Mouse (Mus musculus) CH12.LX (cell line): ENCODE results near the gene Sec16a.

Experiments used
- CTCF ChIP-seq, 2 experiments: IDR thresholded peaks in 1 of 2; conservative IDR thresholded peaks in 1 of 2; 2 replicates each; pipeline ENCODE4 v1.5.1; 2011 to 2012; ENCODE audit warnings: low read depth in 2 of 2, low read length in 2 of 2, improper control_type of control experiment in 1 of 2, inconsistent platforms in 1 of 2, mild to moderate bottlenecking in 1 of 2, moderate library complexity in 1 of 2
- E2F4 ChIP-seq: IDR thresholded peaks from 2 replicates; pipeline ENCODE4 v1.6.1; 2011; ENCODE audit warnings: low read depth, low read length, improper control_type of control experiment; ENCODE audit not compliant: insufficient replicate concordance
- HCFC1 ChIP-seq: IDR thresholded peaks from 2 replicates; pipeline ENCODE4 v1.6.1; 2012; ENCODE audit warnings: low read depth, mild to moderate bottlenecking, inconsistent platforms, low read length, improper control_type of control experiment
- IRF4 ChIP-seq: IDR thresholded peaks from 2 replicates; pipeline ENCODE4 v1.6.1; 2014; ENCODE audit warnings: low read depth, mild to moderate bottlenecking, inconsistent platforms, low read length, improper control_type of control experiment
- MEF2A ChIP-seq: IDR thresholded peaks from 2 replicates; pipeline ENCODE4 v1.6.1; 2014; ENCODE audit warnings: low read depth, mild to moderate bottlenecking, inconsistent platforms, low read length, improper control_type of control experiment, borderline replicate concordance
- NELFE ChIP-seq: IDR thresholded peaks from 2 replicates; pipeline ENCODE4 v1.6.1; 2011; ENCODE audit warnings: low read depth, low read length, improper control_type of control experiment
- NRF1 ChIP-seq: IDR thresholded peaks from 2 replicates; pipeline ENCODE4 v1.6.1; 2014; ENCODE audit warnings: low read depth, mild to moderate bottlenecking, inconsistent platforms, low read length, improper control_type of control experiment, moderate library complexity
- POLR2A ChIP-seq: IDR thresholded peaks from 2 replicates; pipeline ENCODE4 v1.6.1; 2011; ENCODE audit warnings: low read depth, mild to moderate bottlenecking, improper control_type of control experiment, low read length
- RCOR1 ChIP-seq: conservative IDR thresholded peaks from 2 replicates; pipeline ENCODE4 v1.6.1; 2012; ENCODE audit warnings: low read depth, mild to moderate bottlenecking, inconsistent platforms, low read length, improper control_type of control experiment
- TBP ChIP-seq: conservative IDR thresholded peaks from 2 replicates; pipeline ENCODE4 v1.6.1; 2011; ENCODE audit warnings: low read depth, low read length, improper control_type of control experiment
- TCF12 ChIP-seq: IDR thresholded peaks from 2 replicates; pipeline ENCODE4 v1.6.1; 2014; ENCODE audit warnings: low read depth, mild to moderate bottlenecking, inconsistent platforms, low read length, improper control_type of control experiment
- USF1 ChIP-seq: IDR thresholded peaks from 2 replicates; pipeline ENCODE4 v1.6.1; 2014; ENCODE audit warnings: low read depth, mild to moderate bottlenecking, inconsistent platforms, low read length, improper control_type of control experiment
- ZC3H11A ChIP-seq: IDR thresholded peaks from 2 replicates; pipeline ENCODE4 v1.6.1; 2012; ENCODE audit warnings: low read depth, mild to moderate bottlenecking, inconsistent platforms, low read length, improper control_type of control experiment
- ZKSCAN1 ChIP-seq: IDR thresholded peaks from 2 replicates; pipeline ENCODE4 v1.6.1; 2012; ENCODE audit warnings: low read depth, inconsistent platforms, low read length, improper control_type of control experiment, borderline replicate concordance

DNA sequence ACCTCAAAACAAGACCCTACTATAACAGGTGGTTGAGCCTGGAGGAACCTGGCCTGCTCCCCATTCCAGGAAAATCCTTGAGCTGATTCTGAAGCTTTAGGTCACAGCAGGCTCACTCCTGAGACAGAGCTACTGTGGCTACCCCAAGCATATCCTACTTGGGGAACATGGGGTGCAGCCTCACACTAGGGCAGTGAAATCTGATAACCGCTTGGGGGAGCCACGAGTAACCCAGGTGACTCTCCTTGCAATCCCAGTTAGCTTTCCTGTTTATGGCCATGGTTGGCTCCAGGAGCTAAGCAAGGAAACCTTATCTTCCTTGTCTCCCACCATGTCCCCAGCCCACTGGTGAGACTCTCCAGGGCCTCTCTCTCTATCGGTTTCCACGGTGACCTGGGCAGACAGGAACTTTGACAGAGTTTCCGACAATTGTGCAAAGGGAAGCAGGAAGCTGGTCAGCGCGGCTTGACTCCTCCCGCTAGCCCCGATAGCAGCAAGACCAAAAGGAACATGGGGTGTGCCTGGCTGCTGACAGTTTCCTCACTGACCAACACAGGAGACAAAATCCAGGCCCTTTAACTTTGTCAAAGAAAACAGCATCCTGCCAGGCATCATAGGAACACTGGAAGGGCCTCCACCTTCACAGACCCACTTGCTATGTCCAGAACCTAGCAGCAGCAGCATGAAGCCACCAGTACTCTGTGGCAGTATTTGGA lies 29.9 kb upstream of the Sec16a start:
- TF ChIP-seq POLR2A (no peak), ZC3H11A (no peak), CTCF (conservative IDR thresholded peaks at IDR 0.05 in 1 of 2, IDR thresholded peaks at IDR 0.05 in 1 of 2; ENCODE audit: low read depth in 2 of 2, low read length in 2 of 2) (no peak), HCFC1 (no peak), TBP (no peak), ZKSCAN1 (no peak), E2F4 (no peak), RCOR1 (no peak), IRF4 (no peak), TCF12 (no peak), NRF1 (no peak), NELFE (no peak), MEF2A (no peak), USF1 (no peak)
